11 mouse cellular contexts compared by ENCODE assay signal in the genomic region with DNA sequence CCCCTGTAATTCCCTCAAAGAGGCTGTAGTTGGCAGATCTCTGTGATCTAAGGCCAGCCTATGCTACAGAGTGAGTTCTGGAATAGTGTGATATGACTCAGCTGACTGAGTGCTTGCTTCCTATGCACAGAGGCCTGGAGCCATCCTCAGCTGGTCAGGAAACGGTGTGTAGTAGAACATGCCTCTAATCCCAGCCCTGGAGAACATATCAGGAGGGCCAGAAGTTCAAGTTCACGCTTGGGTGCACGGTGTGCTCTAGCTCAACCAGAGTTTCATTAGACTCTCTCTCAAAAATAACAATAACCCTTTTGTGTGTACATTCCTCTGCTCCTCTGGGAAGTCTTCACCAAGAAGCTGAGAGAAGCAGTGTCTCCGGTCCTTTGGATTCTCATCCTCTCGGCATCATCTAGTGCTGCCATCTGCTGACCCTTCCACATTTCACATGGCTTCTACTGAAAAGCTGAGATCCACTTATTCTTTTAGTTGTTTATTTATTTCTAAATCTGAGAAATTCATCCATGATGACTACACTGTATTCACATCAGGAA. TPM values are rescaled to one million over a fixed set of nuclear protein-coding genes. Genes with fewer than 3 reads are reported as not detected.
DNase-seq lines count a peak whose midpoint lies in the region; ATAC-seq and TF ChIP-seq lines count a peak whose summit lies in the region.
"Had no signal": no experiment of that assay in that cellular context is flagged by ENCODE, and none has a peak within 500 bp of the region (broad histone marks: within the 10 kb centered on the region; RNA-seq: fewer than 3 reads in every experiment).

No protein-coding gene starts in this region.

- TF ChIP-seq CTCF in hindbrain, postnatal 0 days (IDR thresholded peaks at IDR 0.05; ENCODE audit: low read depth): peak; percentile 63
- TF ChIP-seq CTCF in cortical plate, adult 2 months (IDR thresholded peaks at IDR 0.05; ENCODE audit: extremely low read depth, insufficient read depth, low read length): peak; percentile 66

- H3K27ac ChIP-seq in hindbrain, postnatal 0 days: no peak overlapping the region
- H3K27ac ChIP-seq in hindbrain, embryonic 13.5 days: no peak overlapping the region
- no peak overlapping the region for H3K27ac ChIP-seq in midbrain, embryonic 14.5 days (replicated peaks; ENCODE audit: low read depth, low read length)
- no peak overlapping the region for H3K27ac ChIP-seq in midbrain, embryonic 10.5 days (replicated peaks)
- H3K27ac ChIP-seq in cortical plate, adult 2 months (ENCODE audit: insufficient read depth, low read length): no peak overlapping the region

- 59% methylated on average over 5 of the region's 5 CpGs for WGBS in hindbrain, postnatal 0 days
- WGBS in hindbrain, embryonic 13.5 days: 72% methylated on average over 5 of the region's 5 CpGs
- 79% methylated on average over 5 of the region's 5 CpGs for WGBS in midbrain, embryonic 14.5 days
- 79% methylated on average over 5 of the region's 5 CpGs for WGBS in midbrain, embryonic 10.5 days

- no peak overlapping the region for H3K4me3 ChIP-seq in hindbrain, postnatal 0 days (ENCODE audit: low read length)
- H3K4me3 ChIP-seq in hindbrain, embryonic 13.5 days: no peak overlapping the region
- no peak overlapping the region for H3K4me3 ChIP-seq in midbrain, embryonic 14.5 days (replicated peaks; ENCODE audit: low read depth, low read length)
- H3K4me3 ChIP-seq in midbrain, embryonic 10.5 days: no peak overlapping the region
- no peak overlapping the region for H3K4me3 ChIP-seq in cortical plate, adult 2 months (ENCODE audit: insufficient read depth, low read length)

- H3K9ac ChIP-seq in hindbrain, postnatal 0 days (replicated peaks; ENCODE audit: low read length): no peak overlapping the region
- H3K9ac ChIP-seq in hindbrain, embryonic 13.5 days: no peak overlapping the region
- H3K9ac ChIP-seq in midbrain, embryonic 14.5 days (replicated peaks; ENCODE audit: low read length): no peak overlapping the region

- peak; percentile 61 for DNase-seq in hindbrain, postnatal 0 days (ENCODE audit: low spot score)
- DNase-seq in midbrain, embryonic 14.5 days: peak; percentile 54
- DNase-seq in midbrain, embryonic 10.5 days (ENCODE audit: low spot score): no peak
- DNase-seq in right cerebral cortex, postnatal 4 days: peak; percentile 11
- DNase-seq in spleen, adult 12 weeks (ENCODE audit: low spot score): no peak
- no peak for DNase-seq in lung, postnatal 4 days
- DNase-seq: heart, adult 18-20 months had no signal

- ATAC-seq in hindbrain, postnatal 0 days: peak; percentile 45
- no peak for ATAC-seq in hindbrain, embryonic 13.5 days (ENCODE audit: low FRiP score)
- no peak for ATAC-seq in midbrain, embryonic 14.5 days (ENCODE audit: low FRiP score, low TSS enrichment)
- ATAC-seq: forebrain, embryonic 16.5 days; hindbrain, embryonic 16.5 days had no signal

- H3K4me2 ChIP-seq in hindbrain, postnatal 0 days (ENCODE audit: low read depth, low read length): no peak overlapping the region
- H3K4me2 ChIP-seq in hindbrain, embryonic 13.5 days: no peak overlapping the region
- no peak overlapping the region for H3K4me2 ChIP-seq in midbrain, embryonic 14.5 days (ENCODE audit: low read length)

- H3K9me3 ChIP-seq in hindbrain, postnatal 0 days (ENCODE audit: low read length): no peaks in the 10 kb centered on the region
- H3K9me3 ChIP-seq in hindbrain, embryonic 13.5 days: no peaks in the 10 kb centered on the region
- H3K9me3 ChIP-seq in midbrain, embryonic 14.5 days (ENCODE audit: control insufficient read depth, low read length): no peaks in the 10 kb centered on the region
- no peaks in the 10 kb centered on the region for H3K9me3 ChIP-seq in midbrain, embryonic 10.5 days (replicated peaks)

- no peaks in the 10 kb centered on the region for H3K27me3 ChIP-seq in hindbrain, postnatal 0 days (ENCODE audit: insufficient read depth, low read length)
- no peaks in the 10 kb centered on the region for H3K27me3 ChIP-seq in hindbrain, embryonic 13.5 days
- H3K27me3 ChIP-seq in midbrain, embryonic 14.5 days (ENCODE audit: control insufficient read depth, insufficient read depth, low read length): no peaks in the 10 kb centered on the region
- no peaks in the 10 kb centered on the region for H3K27me3 ChIP-seq in midbrain, embryonic 10.5 days (ENCODE audit: low read depth, poor library complexity, severe bottlenecking)

- H3K36me3 ChIP-seq in hindbrain, postnatal 0 days (ENCODE audit: insufficient read depth, low read length): no peaks in the 10 kb centered on the region
- no peaks in the 10 kb centered on the region for H3K36me3 ChIP-seq in hindbrain, embryonic 13.5 days
- H3K36me3 ChIP-seq in midbrain, embryonic 14.5 days (ENCODE audit: control insufficient read depth, insufficient read depth, low read length): no peaks in the 10 kb centered on the region
- no peaks in the 10 kb centered on the region for H3K36me3 ChIP-seq in midbrain, embryonic 10.5 days

- no peaks in the 10 kb centered on the region for H3K4me1 ChIP-seq in hindbrain, postnatal 0 days (ENCODE audit: insufficient read depth, low read length)
- no peaks in the 10 kb centered on the region for H3K4me1 ChIP-seq in hindbrain, embryonic 13.5 days (replicated peaks)
- no peaks in the 10 kb centered on the region for H3K4me1 ChIP-seq in midbrain, embryonic 14.5 days (ENCODE audit: control insufficient read depth, insufficient read depth, low read length)
- no peaks in the 10 kb centered on the region for H3K4me1 ChIP-seq in midbrain, embryonic 10.5 days
- H3K4me1 ChIP-seq in cortical plate, adult 2 months (ENCODE audit: control insufficient read depth, insufficient read depth, low read length): no peaks in the 10 kb centered on the region

- no peak for TF ChIP-seq POLR2A in cortical plate, adult 2 months (IDR thresholded peaks at IDR 0.05; ENCODE audit: extremely low read depth, insufficient read depth, low read length)

RNA-seq across cellular contexts. Expression of a gene that starts 22.3 kb away (rescaled TPM):
- 59.8 and 61.5 TPM in 2 replicates for total RNA-seq in hindbrain, postnatal 0 days (2014; rRNA removed)
- 24.7 and 28.4 TPM in 2 replicates for polyA plus RNA-seq in hindbrain, postnatal 0 days (2015; fragmentation: Nextera tagmentation; extraction: Ambion mirVana)
- 19.1 and 20.3 TPM in 2 replicates for polyA plus RNA-seq in hindbrain, embryonic 13.5 days (2015; fragmentation: Nextera tagmentation; extraction: Ambion mirVana)
- 24.0 and 26.1 TPM in 2 replicates for polyA plus RNA-seq in midbrain, embryonic 14.5 days (2014; fragmentation: Nextera tagmentation; extraction: Ambion mirVana)
- 1.9 and 2.4 TPM in 2 replicates for polyA plus RNA-seq in midbrain, embryonic 10.5 days (2016; fragmentation: Nextera tagmentation; extraction: Ambion mirVana)
- 32.5 and 33.0 TPM in 2 replicates for polyA plus RNA-seq in cortical plate, adult 2 months (2012; rRNA removed)
- total RNA-seq: heart, adult 18-20 months had no signal

Comparison
In these comparisons a context has a peak if more than half of its experiments do, and no peak if none do; other contexts are left out.
1. DNase-seq: peak in hindbrain, postnatal 0 days (single experiment), midbrain, embryonic 14.5 days (single experiment) and right cerebral cortex, postnatal 4 days (single experiment); none in midbrain, embryonic 10.5 days (single experiment), spleen, adult 12 weeks (single experiment) and lung, postnatal 4 days (0 of 2).